Mouse (Mus musculus): ENCODE data around the gene Fbxl8. TPM values are rescaled to one million over a fixed set of nuclear protein-coding genes. Genes with fewer than 3 reads are reported as not detected.
"Not testable (repeated sequence)": the region's sequence is repeated elsewhere in the genome, so short reads cannot be mapped to it uniquely, and the experiment has no call there.

The Fbxl8 gene
- polyA plus RNA-seq, 2 experiments, result 0.75 to 1.0 TPM

DNA sequence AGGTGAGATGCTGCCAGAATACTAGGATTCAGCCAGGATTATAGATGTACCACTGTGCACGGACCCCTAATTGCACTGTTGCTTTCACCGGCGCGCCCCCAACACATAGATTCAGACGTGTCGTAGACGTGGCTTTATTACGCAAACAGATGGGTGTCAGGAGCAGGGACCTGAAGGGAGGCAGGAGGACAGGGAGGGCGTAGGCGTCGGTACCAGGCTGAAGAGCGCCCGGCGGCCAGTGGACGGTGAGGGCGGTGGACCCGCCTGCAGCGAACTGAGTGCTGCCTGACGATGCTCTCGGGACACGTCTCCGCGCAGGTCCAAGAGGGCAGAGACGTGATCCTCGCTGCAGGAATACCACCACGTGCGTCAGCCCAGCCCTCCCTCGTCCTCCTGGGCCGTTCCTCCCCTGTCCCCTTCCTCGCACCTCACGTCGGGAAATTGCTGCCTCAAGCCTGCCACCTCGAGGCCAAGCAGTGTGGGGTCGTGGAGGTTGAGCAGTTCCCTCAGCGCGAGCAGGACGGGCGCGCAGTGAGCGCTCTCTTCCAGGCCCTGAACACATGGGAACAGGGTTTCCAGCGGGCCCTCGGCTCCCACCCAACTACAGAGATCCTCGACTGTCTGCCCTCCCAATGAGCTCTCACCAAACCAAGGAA, 25.5 kb downstream of the Fbxl8 start, which contains the start of gene 4931428F04Rik:
Gene 4931428F04Rik (minus strand): TSS at position 60 of the 656 bp plus-strand sequence.
- no peaks in the 10 kb centered on the region for H3K36me3 ChIP-seq (replicated peaks; ENCODE audit: control insufficient read depth, insufficient read depth, low read depth)
- H3K9me3 ChIP-seq (ENCODE audit: control insufficient read depth, low read length), result no peaks in the 10 kb centered on the region
- H3K27ac ChIP-seq, result no peak within 1 kb of the TSS
- peaks cover 12% of the 10 kb centered on the region for H3K27me3 ChIP-seq (ENCODE audit: control insufficient read depth, insufficient read depth, low read length)
- ATAC-seq (ENCODE audit: insufficient read depth) (peak; percentile 3; the same call in 1 of the 2 replicates), DNase-seq (ENCODE audit: low read depth in 3 of 3, low spot score in 3 of 3) (no peak)
- WGBS (ENCODE audit: insufficient replicate concordance), result 4% methylated on average over 43 of the region's 43 CpGs
- H3K4me1 ChIP-seq (replicated peaks; ENCODE audit: control insufficient read depth in 2 of 2, insufficient read depth in 2 of 2, low read length in 1 of 2), result peaks cover 12 to 16% of the 10 kb centered on the region in 2 experiments
- H3K9ac ChIP-seq (replicated peaks), result no peak within 1 kb of the TSS; the same call in 1 of the 2 replicates
- peak; percentile 77 for TF ChIP-seq CTCF (IDR thresholded peaks at IDR 0.05; ENCODE audit: low read depth)
- no peak for TF ChIP-seq EP300 (IDR thresholded peaks at IDR 0.05; ENCODE audit: low read depth)
- H3K4me3 ChIP-seq (ENCODE audit: insufficient read depth in 1 of 2, low read depth in 2 of 2, low read length in 2 of 2), result peak within 1 kb of the TSS; percentile 42 to 50
- H3K4me2 ChIP-seq (ENCODE audit: low read depth), result peak within 1 kb of the TSS; percentile 86

DNA sequence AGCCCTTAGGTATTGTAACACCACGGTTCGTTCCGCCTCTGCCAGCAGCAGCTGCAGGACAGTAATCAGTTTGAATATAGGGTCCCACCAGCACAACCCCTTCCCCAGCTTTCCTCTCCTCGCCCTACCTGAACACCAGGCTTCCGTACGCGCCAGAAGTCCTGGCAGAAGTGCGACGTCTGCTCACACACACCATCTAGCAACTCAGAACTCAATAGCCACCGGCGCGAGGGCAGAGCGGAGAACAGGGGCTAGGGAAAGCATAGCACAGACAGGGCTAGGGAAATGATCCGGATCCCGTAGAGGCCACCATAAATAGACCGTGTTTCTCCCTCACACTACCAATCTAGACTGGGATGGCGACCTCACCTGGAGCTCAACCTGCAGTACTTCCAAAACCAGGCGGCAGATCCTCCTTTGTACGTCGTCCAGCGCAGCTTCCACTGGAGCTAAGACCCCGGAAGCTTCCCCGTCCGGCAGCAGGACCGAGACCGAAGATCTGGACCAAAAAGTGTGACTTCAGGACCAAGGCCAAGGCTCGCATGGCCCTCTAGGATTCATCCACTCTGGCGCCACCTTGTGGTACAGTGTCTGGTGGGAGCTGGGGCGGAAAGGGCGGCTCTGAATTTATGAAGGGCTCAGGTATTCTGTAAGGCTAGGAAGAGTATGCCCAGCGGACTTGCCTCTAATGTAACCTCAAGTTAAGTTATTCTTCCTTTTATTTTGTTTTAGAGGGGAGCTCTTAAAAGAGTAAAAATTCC, 26.3 kb downstream of the Fbxl8 start:
- 20% methylated on average over 31 of the region's 31 CpGs for WGBS (ENCODE audit: insufficient replicate concordance)
- H3K27ac ChIP-seq, result no peak overlapping the region

DNA sequence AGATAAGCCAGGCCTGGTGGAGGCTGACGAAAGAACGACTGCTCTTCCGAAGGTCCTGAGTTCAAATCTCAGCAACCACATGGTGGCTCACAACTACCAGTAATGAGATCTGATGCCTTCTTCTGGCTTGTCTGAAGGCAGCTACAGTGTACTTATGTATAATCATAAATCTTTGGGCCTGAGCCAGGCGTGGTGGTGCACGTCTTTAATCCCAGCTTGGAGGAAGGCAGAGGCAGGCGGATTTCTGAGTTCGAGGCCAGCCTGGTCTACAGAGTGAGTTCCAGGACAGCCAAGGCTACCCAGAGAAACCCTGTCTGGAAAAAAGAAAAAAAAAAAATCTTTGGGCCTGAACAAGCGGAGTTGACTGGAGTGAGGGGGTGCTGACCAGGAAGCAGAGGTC, 26.9 kb downstream of the Fbxl8 start:
- 71% methylated on average over 8 of the region's 8 CpGs for WGBS (ENCODE audit: insufficient replicate concordance)
- H3K9ac ChIP-seq (replicated peaks); H3K36me3 ChIP-seq (replicated peaks; ENCODE audit: control insufficient read depth, insufficient read depth, low read depth); H3K27ac ChIP-seq; H3K4me3 ChIP-seq (ENCODE audit: insufficient read depth in 1 of 2, low read depth in 2 of 2, low read length in 2 of 2); H3K4me2 ChIP-seq (ENCODE audit: low read depth); H3K9me3 ChIP-seq (ENCODE audit: control insufficient read depth, low read length); ATAC-seq (ENCODE audit: insufficient read depth); DNase-seq (ENCODE audit: low read depth in 3 of 3, low spot score in 3 of 3): not testable (repeated sequence)
- Histone ChIP-seq H3K4me1 (replicated peaks; ENCODE audit: control insufficient read depth in 2 of 2, insufficient read depth in 2 of 2, low read length in 1 of 2) (peaks cover 12 to 20% of the 10 kb centered on the region in 2 experiments), H3K27me3 (ENCODE audit: control insufficient read depth, insufficient read depth, low read length) (peaks cover 12% of the 10 kb centered on the region)

More for the DNA sequence above, 26.3 kb downstream of the Fbxl8 start:
- Histone ChIP-seq H3K9ac (replicated peaks) (no peak overlapping the region), H3K27me3 (ENCODE audit: control insufficient read depth, insufficient read depth, low read length) (peaks cover 12% of the 10 kb centered on the region), H3K4me2 (ENCODE audit: low read depth) (no peak overlapping the region; the same call in 1 of the 2 replicates), H3K9me3 (ENCODE audit: control insufficient read depth, low read length) (no peaks in the 10 kb centered on the region), H3K36me3 (replicated peaks; ENCODE audit: control insufficient read depth, insufficient read depth, low read depth) (no peaks in the 10 kb centered on the region), H3K4me3 (ENCODE audit: insufficient read depth in 1 of 2, low read depth in 2 of 2, low read length in 2 of 2) (no peak overlapping the region), H3K4me1 (replicated peaks; ENCODE audit: control insufficient read depth in 2 of 2, insufficient read depth in 2 of 2, low read length in 1 of 2) (peaks cover 12 to 16% of the 10 kb centered on the region in 2 experiments)
- peak; percentile 77 to 81 (median 77) for DNase-seq (ENCODE audit: low read depth in 3 of 3, low spot score in 3 of 3)
- 0 out of 2 replicates have a peak, but pooled peaks have one; percentile 16 for ATAC-seq (ENCODE audit: insufficient read depth)
- TF ChIP-seq EP300 (IDR thresholded peaks at IDR 0.05; ENCODE audit: low read depth), result no peak
- peak; percentile 98 for TF ChIP-seq CTCF (IDR thresholded peaks at IDR 0.05; ENCODE audit: low read depth)

DNA sequence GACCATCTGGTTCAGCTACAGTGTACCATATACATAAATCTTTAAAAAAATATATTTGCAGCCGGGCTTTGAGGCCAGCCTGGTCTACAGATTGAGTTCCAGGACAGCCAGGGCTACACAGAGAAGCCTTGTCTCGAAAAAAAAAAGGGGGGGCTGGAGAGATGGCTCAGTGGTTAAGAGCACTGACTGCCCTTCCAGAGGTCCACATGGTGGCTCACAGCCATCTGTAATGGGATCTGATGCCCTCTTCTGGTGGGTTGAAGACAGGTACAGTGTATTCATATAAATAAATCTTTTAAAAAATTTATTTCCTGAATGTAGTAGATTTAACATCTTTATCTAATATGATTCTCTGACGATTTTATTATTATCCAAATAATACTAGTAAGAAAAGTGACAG, 27.4 kb downstream of the Fbxl8 start:
- Histone ChIP-seq H3K27me3 (ENCODE audit: control insufficient read depth, insufficient read depth, low read length) (peaks cover 12% of the 10 kb centered on the region), H3K4me1 (replicated peaks; ENCODE audit: control insufficient read depth in 2 of 2, insufficient read depth in 2 of 2, low read length in 1 of 2) (peaks cover 16 to 24% of the 10 kb centered on the region in 2 experiments)
- WGBS (ENCODE audit: insufficient replicate concordance), result 47% methylated on average over 3 of the region's 3 CpGs
- ATAC-seq (ENCODE audit: insufficient read depth); H3K4me2 ChIP-seq (ENCODE audit: low read depth); H3K9ac ChIP-seq (replicated peaks); H3K9me3 ChIP-seq (ENCODE audit: control insufficient read depth, low read length); H3K4me3 ChIP-seq (ENCODE audit: insufficient read depth in 1 of 2, low read depth in 2 of 2, low read length in 2 of 2); DNase-seq (ENCODE audit: low read depth in 3 of 3, low spot score in 3 of 3); H3K36me3 ChIP-seq (replicated peaks; ENCODE audit: control insufficient read depth, insufficient read depth, low read depth); H3K27ac ChIP-seq: not testable (repeated sequence)
- peak; percentile 31; the same call in 1 of the 2 replicates for TF ChIP-seq CTCF (IDR thresholded peaks at IDR 0.05; ENCODE audit: low read depth)

DNA sequence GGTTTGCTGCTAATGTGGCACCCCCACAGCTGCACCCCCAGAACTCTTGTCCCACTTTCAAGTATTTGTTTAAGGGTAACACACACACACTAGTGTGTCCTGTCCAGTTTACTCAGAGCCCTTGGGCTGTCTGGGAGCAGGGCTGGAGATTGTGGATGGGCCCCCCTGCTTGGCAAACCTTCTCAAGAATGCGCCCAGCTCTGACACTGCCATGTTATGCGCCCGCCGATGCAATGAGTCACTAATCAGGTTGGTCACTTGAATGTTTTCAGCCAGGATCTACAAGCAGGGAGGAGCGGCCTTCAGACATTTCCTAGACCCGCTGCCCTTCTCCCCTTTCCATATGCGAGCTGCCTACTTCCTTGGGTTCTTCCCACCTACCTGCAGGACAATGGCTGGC, 28.0 kb downstream of the Fbxl8 start:
- no peak for ATAC-seq (ENCODE audit: insufficient read depth)
- Histone ChIP-seq H3K27me3 (ENCODE audit: control insufficient read depth, insufficient read depth, low read length) (peaks cover 12% of the 10 kb centered on the region), H3K36me3 (replicated peaks; ENCODE audit: control insufficient read depth, insufficient read depth, low read depth) (no peaks in the 10 kb centered on the region), H3K9ac (replicated peaks) (no peak overlapping the region), H3K4me3 (ENCODE audit: insufficient read depth in 1 of 2, low read depth in 2 of 2, low read length in 2 of 2) (no peak overlapping the region), H3K4me1 (replicated peaks; ENCODE audit: control insufficient read depth in 2 of 2, insufficient read depth in 2 of 2, low read length in 1 of 2) (peaks cover 20 to 29% of the 10 kb centered on the region in 2 experiments), H3K9me3 (ENCODE audit: control insufficient read depth, low read length) (no peaks in the 10 kb centered on the region), H3K4me2 (ENCODE audit: low read depth) (no peak overlapping the region), H3K27ac (no peak overlapping the region)
- 73% methylated on average over 7 of the region's 7 CpGs for WGBS (ENCODE audit: insufficient replicate concordance)
- DNase-seq (ENCODE audit: low read depth in 3 of 3, low spot score in 3 of 3), result no peak
- TF ChIP-seq CTCF (IDR thresholded peaks at IDR 0.05; ENCODE audit: low read depth), result no peak
